Mouse (Mus musculus): ENCODE measurements around the gene Sos2. TPM values are rescaled to one million over a fixed set of nuclear protein-coding genes. Genes with fewer than 3 reads are reported as not detected.

The Sos2 gene
- polyA plus RNA-seq (2012; rRNA removed), result 6.8 and 7.6 TPM in 2 replicates

GRCm38 (mm10) chr12:69681566-69682061 lies at the start of gene Sos2:
Gene Sos2 (minus strand): TSS chr12:69681852.
- Histone ChIP-seq H3K27me3 (ENCODE audit: control insufficient read depth, insufficient read depth, low read length) (no peaks in the 10 kb centered on the region), H3K36me3 (ENCODE audit: control insufficient read depth, insufficient read depth, low read length) (no peaks in the 10 kb centered on the region), H3K27ac (ENCODE audit: control insufficient read depth, insufficient read depth, low read depth, low read length) (peak within 1 kb of the TSS; percentile 88), H3K4me1 (ENCODE audit: control insufficient read depth, insufficient read depth, low read length) (peaks cover 13% of the 10 kb centered on the region), H3K4me3 (ENCODE audit: control insufficient read depth, low read depth, low read length) (peak within 1 kb of the TSS; percentile 94)
- TF ChIP-seq CTCF (IDR thresholded peaks at IDR 0.05; ENCODE audit: control insufficient read depth, insufficient read depth, insufficient replicate concordance, low read depth, low read length), result no peak
- no peak for TF ChIP-seq POLR2A (IDR thresholded peaks at IDR 0.05; ENCODE audit: control insufficient read depth, low read depth, low read length)

DNA sequence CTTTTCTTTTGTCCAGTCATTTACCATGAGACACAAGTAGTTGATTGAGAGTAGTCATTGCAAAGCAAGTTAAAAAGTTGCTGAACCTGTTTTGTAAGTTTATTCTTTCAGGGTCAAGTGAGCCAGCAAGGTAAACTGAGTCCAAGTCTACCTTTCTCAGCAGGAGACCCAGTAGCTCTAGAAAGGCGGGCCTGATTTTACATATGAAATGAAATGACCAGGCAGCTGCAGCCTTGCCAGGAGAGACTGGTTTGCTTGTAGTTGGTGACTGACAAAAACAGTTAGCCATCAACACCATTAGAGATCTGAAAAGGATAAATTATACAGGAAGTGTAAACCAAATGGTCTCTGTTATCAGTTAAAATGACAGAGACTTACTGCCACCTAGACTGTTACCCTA lies 48.7 kb upstream of the Sos2 start:
- no peak overlapping the region for H3K4me3 ChIP-seq (ENCODE audit: control insufficient read depth, low read depth, low read length)
- no peak overlapping the region for H3K27ac ChIP-seq (ENCODE audit: control insufficient read depth, insufficient read depth, low read depth, low read length)
- H3K27me3 ChIP-seq (ENCODE audit: control insufficient read depth, insufficient read depth, low read length), result no peaks in the 10 kb centered on the region
- no peak for TF ChIP-seq POLR2A (IDR thresholded peaks at IDR 0.05; ENCODE audit: control insufficient read depth, low read depth, low read length)
- no peak for TF ChIP-seq CTCF (IDR thresholded peaks at IDR 0.05; ENCODE audit: control insufficient read depth, insufficient read depth, insufficient replicate concordance, low read depth, low read length)
- H3K36me3 ChIP-seq (ENCODE audit: control insufficient read depth, insufficient read depth, low read length), result no peaks in the 10 kb centered on the region; the same call in 1 of the 2 replicates
- no peaks in the 10 kb centered on the region; the same call in 1 of the 2 replicates for H3K4me1 ChIP-seq (ENCODE audit: control insufficient read depth, insufficient read depth, low read length)

DNA sequence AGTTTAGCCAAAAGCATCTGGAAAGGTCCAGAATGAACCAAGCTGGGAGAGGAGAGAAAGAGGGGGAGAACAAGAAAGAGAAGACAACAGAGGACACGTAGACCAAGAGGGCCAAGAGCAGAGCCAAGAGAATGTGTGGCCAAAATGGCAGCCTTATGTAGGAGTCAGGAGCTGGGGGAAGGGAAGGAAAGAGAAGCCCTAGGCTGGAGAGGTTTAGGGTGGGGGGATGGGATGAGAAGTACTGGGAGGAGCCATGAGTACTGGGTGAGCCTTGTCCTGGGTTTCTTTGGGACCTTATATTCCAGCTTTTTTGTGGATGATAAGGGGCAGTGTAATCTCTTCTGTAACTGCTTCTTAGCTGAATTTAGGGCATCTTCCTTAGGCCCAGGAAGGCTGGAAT lies 47.6 kb upstream of the Sos2 start:
- Histone ChIP-seq H3K4me1 (ENCODE audit: control insufficient read depth, insufficient read depth, low read length) (no peaks in the 10 kb centered on the region; the same call in 1 of the 2 replicates), H3K27ac (ENCODE audit: control insufficient read depth, insufficient read depth, low read depth, low read length) (no peak overlapping the region), H3K27me3 (ENCODE audit: control insufficient read depth, insufficient read depth, low read length) (no peaks in the 10 kb centered on the region), H3K4me3 (ENCODE audit: control insufficient read depth, low read depth, low read length) (no peak overlapping the region), H3K36me3 (ENCODE audit: control insufficient read depth, insufficient read depth, low read length) (no peaks in the 10 kb centered on the region; the same call in 1 of the 2 replicates)
- no peak for TF ChIP-seq POLR2A (IDR thresholded peaks at IDR 0.05; ENCODE audit: control insufficient read depth, low read depth, low read length)
- no peak for TF ChIP-seq CTCF (IDR thresholded peaks at IDR 0.05; ENCODE audit: control insufficient read depth, insufficient read depth, insufficient replicate concordance, low read depth, low read length)

DNA sequence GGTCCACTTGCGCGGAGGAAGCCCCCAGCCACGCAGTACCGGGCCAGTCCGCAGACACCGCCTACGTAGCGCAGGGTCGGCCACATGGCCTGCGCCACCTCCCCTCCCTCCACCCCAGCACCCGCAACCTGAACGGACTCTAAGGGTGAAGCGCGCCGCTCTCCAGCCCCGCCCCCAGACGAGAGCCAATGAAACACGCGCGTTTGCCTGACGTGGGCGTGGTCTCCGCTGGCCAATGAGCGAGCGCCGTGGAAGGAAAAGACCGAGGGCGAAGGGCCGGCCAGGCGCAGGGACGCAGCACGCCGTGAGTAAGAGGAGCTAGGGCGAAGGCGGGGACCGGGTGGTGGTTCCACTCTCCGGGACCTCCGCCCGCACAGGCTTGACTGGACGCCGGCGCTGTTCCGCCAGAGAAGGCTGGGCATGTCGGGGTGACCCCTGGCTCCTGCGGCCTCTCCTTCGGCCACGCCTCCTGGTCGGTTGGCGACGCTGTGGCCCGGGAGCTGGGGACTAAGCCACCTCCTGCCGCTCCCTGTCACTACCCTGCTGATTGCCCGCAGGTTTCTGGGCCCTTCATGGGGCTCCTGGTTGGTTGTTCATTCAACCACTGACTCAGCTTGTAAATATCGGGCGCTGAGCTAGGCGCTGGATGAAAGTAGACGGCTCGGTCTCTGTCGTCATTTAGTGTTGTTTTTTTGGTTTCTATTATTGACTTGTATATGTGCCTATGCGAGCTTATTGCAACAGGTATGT lies 43.2 kb upstream of the Sos2 start, which contains the start of the genes L2hgdh and Atp5s:
L2hgdh (minus strand) TSS at position 163 of the 750 bp plus-strand sequence.
Atp5s (plus strand) TSS at position 240 of the 750 bp plus-strand sequence.
- TF ChIP-seq CTCF (IDR thresholded peaks at IDR 0.05; ENCODE audit: control insufficient read depth, insufficient read depth, insufficient replicate concordance, low read depth, low read length), result no peak
- TF ChIP-seq POLR2A (IDR thresholded peaks at IDR 0.05; ENCODE audit: control insufficient read depth, low read depth, low read length), result peak; percentile 96
- Histone ChIP-seq H3K4me3 (ENCODE audit: control insufficient read depth, low read depth, low read length) (peak within 1 kb of the TSS; percentile 95), H3K27me3 (ENCODE audit: control insufficient read depth, insufficient read depth, low read length) (no peaks in the 10 kb centered on the region), H3K27ac (ENCODE audit: control insufficient read depth, insufficient read depth, low read depth, low read length) (peak within 1 kb of the TSS; percentile 78), H3K4me1 (ENCODE audit: control insufficient read depth, insufficient read depth, low read length) (peaks cover 6% of the 10 kb centered on the region), H3K36me3 (ENCODE audit: control insufficient read depth, insufficient read depth, low read length) (no peaks in the 10 kb centered on the region; the same call in 1 of the 2 replicates)

- H3K27ac ChIP-seq (ENCODE audit: control insufficient read depth, insufficient read depth, low read depth, low read length), result peak overlapping the region; percentile 78
- no peaks in the 10 kb centered on the region for H3K27me3 ChIP-seq (ENCODE audit: control insufficient read depth, insufficient read depth, low read length)
Observed at GRCm38 (mm10) chr12:69724018-69724710, 42.5 kb upstream of the Sos2 start.

GRCm38 (mm10) chr12:69723376-69723775 lies 41.7 kb upstream of the Sos2 start:
- no peak for TF ChIP-seq CTCF (IDR thresholded peaks at IDR 0.05; ENCODE audit: control insufficient read depth, insufficient read depth, insufficient replicate concordance, low read depth, low read length)
- no peak for TF ChIP-seq POLR2A (IDR thresholded peaks at IDR 0.05; ENCODE audit: control insufficient read depth, low read depth, low read length)
- Histone ChIP-seq H3K27ac (ENCODE audit: control insufficient read depth, insufficient read depth, low read depth, low read length) (no peak overlapping the region), H3K36me3 (ENCODE audit: control insufficient read depth, insufficient read depth, low read length) (no peaks in the 10 kb centered on the region), H3K27me3 (ENCODE audit: control insufficient read depth, insufficient read depth, low read length) (no peaks in the 10 kb centered on the region), H3K4me3 (ENCODE audit: control insufficient read depth, low read depth, low read length) (peak overlapping the region; percentile 95), H3K4me1 (ENCODE audit: control insufficient read depth, insufficient read depth, low read length) (peaks cover 6% of the 10 kb centered on the region)

More at GRCm38 (mm10) chr12:69724018-69724710, 42.5 kb upstream of the Sos2 start:
- TF ChIP-seq CTCF (IDR thresholded peaks at IDR 0.05; ENCODE audit: control insufficient read depth, insufficient read depth, insufficient replicate concordance, low read depth, low read length), result no peak
- no peak for TF ChIP-seq POLR2A (IDR thresholded peaks at IDR 0.05; ENCODE audit: control insufficient read depth, low read depth, low read length)
- H3K4me1 ChIP-seq (ENCODE audit: control insufficient read depth, insufficient read depth, low read length), result peaks cover 6% of the 10 kb centered on the region
- H3K36me3 ChIP-seq (ENCODE audit: control insufficient read depth, insufficient read depth, low read length), result no peaks in the 10 kb centered on the region; the same call in 1 of the 2 replicates
- H3K4me3 ChIP-seq (ENCODE audit: control insufficient read depth, low read depth, low read length), result peak overlapping the region; percentile 95

DNA sequence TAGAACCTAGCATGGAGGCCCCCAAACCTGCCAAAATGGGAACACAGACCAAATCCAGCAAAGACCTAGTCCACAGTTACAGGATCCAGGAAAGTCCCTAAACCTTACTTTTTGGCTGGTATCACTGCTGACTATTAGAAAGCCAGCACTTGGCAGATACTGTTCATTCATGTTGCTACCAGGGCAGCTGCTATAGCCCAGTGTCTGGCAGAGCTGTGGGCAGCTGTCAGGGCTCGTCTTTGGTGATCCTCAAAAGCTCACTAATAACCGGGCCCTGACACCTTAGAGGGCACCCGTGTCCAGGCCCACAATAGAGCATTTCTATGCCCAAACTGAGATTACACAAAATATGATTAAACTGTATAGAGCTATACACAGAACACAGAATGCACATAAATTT lies 41.2 kb upstream of the Sos2 start:
- Histone ChIP-seq H3K27me3 (ENCODE audit: control insufficient read depth, insufficient read depth, low read length) (no peaks in the 10 kb centered on the region), H3K4me1 (ENCODE audit: control insufficient read depth, insufficient read depth, low read length) (peaks cover 6% of the 10 kb centered on the region), H3K4me3 (ENCODE audit: control insufficient read depth, low read depth, low read length) (no peak overlapping the region), H3K27ac (ENCODE audit: control insufficient read depth, insufficient read depth, low read depth, low read length) (no peak overlapping the region), H3K36me3 (ENCODE audit: control insufficient read depth, insufficient read depth, low read length) (no peaks in the 10 kb centered on the region)
- TF ChIP-seq POLR2A (IDR thresholded peaks at IDR 0.05; ENCODE audit: control insufficient read depth, low read depth, low read length) (no peak), CTCF (IDR thresholded peaks at IDR 0.05; ENCODE audit: control insufficient read depth, insufficient read depth, insufficient replicate concordance, low read depth, low read length) (no peak)
